Mouse (Mus musculus) embryonic fibroblast, embryonic 13.5 days (primary cell): ENCODE results near the gene Neurl1a.

Experiments
- CTCF ChIP-seq: IDR thresholded peaks from 2 replicates; pipeline ENCODE4 v1.5.1; 2011; ENCODE audit warnings: mild to moderate bottlenecking, control low read depth, low read length, moderate library complexity, borderline replicate concordance; ENCODE audit not compliant: insufficient read depth
- POLR2A ChIP-seq: IDR thresholded peaks from 2 replicates; pipeline ENCODE4 v1.6.1; 2011; ENCODE audit warnings: low read depth, mild to moderate bottlenecking, control low read depth, low read length, moderate library complexity

GRCm38 (mm10) chr19:47157664-47158063 lies 21.0 kb upstream of the Neurl1a start, which contains the start of gene Calhm3:
- TF ChIP-seq CTCF (no peak), POLR2A (no peak)
